Mouse (Mus musculus) forelimb bud, embryonic 11.5 days (tissue): ENCODE results near the gene Gm973.
"Not testable (repeated sequence)": the region's sequence is repeated elsewhere in the genome, so short reads cannot be mapped to it uniquely, and the experiment has no call there.

Experiments
- DNase-seq: peaks from one replicate; pipeline ENCODE4 v3.0.0-alpha.2; 2012; ENCODE audit warnings: low read depth, low spot score

Gm973 gene

GRCm38 (mm10) chr1:59625410-59625809 lies 109.3 kb downstream of the Gm973 start:
- no peak for DNase-seq

GRCm38 (mm10) chr1:59629194-59629593 lies 113.1 kb downstream of the Gm973 start:
- no peak for DNase-seq

- DNase-seq, result not testable (repeated sequence)
Measured at GRCm38 (mm10) chr1:59630356-59630755, 114.3 kb downstream of the Gm973 start.

- DNase-seq, result no peak
Measured at GRCm38 (mm10) chr1:59631986-59632659, 116.1 kb downstream of the Gm973 start.

GRCm38 (mm10) chr1:59633056-59633455 lies 117.0 kb downstream of the Gm973 start:
- no peak for DNase-seq

- DNase-seq, result no peak
Measured at GRCm38 (mm10) chr1:59636349-59636748, 120.3 kb downstream of the Gm973 start.

- DNase-seq, result no peak
Measured at GRCm38 (mm10) chr1:59638371-59638770, 122.3 kb downstream of the Gm973 start.

- no peak for DNase-seq
Measured at GRCm38 (mm10) chr1:59642488-59642887, 126.4 kb downstream of the Gm973 start.

GRCm38 (mm10) chr1:59646502-59646901 lies 130.4 kb downstream of the Gm973 start:
- not testable (repeated sequence) for DNase-seq

- DNase-seq, result no peak
Measured at GRCm38 (mm10) chr1:59651201-59651819, 135.2 kb downstream of the Gm973 start.

GRCm38 (mm10) chr1:59653243-59653911 lies 137.3 kb downstream of the Gm973 start:
- no peak for DNase-seq

GRCm38 (mm10) chr1:59656244-59657171 lies 140.4 kb downstream of the Gm973 start:
- DNase-seq, result no peak

GRCm38 (mm10) chr1:59663456-59664135 lies 147.5 kb downstream of the Gm973 start:
- no peak for DNase-seq

GRCm38 (mm10) chr1:59668871-59669270 lies 152.8 kb downstream of the Gm973 start:
- no peak for DNase-seq

- peak; percentile 26 for DNase-seq
Measured at GRCm38 (mm10) chr1:59669962-59670630, 154.0 kb downstream of the Gm973 start.

GRCm38 (mm10) chr1:59670641-59671168 lies 154.6 kb downstream of the Gm973 start, which contains the start of gene Sumo1:
Gene Sumo1, minus strand, starts transcription at chr1:59670834.
- DNase-seq, result peak; percentile 93

- DNase-seq, result no peak
Measured at GRCm38 (mm10) chr1:59673661-59674060, 157.6 kb downstream of the Gm973 start.

- peak; percentile 16 for DNase-seq
Measured at GRCm38 (mm10) chr1:59683926-59684818, 168.1 kb downstream of the Gm973 start.
